Mouse (Mus musculus) small intestine, adult 2 months (tissue): ENCODE data around the gene Sptbn4.

Experiments
- CTCF ChIP-seq: fragments of 200-500 bp; IDR thresholded peaks from 2 replicates; pipeline ENCODE4 v1.5.1; 2012; ENCODE audit warnings: low read depth, mild to moderate bottlenecking, control low read depth, inconsistent platforms, low read length, moderate library complexity, mixed read lengths; ENCODE audit not compliant: insufficient replicate concordance, insufficient read length; ENCODE audit errors: extremely low read depth
- POLR2A ChIP-seq: fragments of 200-500 bp; IDR thresholded peaks from 2 replicates; pipeline ENCODE4 v1.6.1; 2012; ENCODE audit warnings: low read depth, mild to moderate bottlenecking, control low read depth, inconsistent platforms, low read length, moderate library complexity

DNA sequence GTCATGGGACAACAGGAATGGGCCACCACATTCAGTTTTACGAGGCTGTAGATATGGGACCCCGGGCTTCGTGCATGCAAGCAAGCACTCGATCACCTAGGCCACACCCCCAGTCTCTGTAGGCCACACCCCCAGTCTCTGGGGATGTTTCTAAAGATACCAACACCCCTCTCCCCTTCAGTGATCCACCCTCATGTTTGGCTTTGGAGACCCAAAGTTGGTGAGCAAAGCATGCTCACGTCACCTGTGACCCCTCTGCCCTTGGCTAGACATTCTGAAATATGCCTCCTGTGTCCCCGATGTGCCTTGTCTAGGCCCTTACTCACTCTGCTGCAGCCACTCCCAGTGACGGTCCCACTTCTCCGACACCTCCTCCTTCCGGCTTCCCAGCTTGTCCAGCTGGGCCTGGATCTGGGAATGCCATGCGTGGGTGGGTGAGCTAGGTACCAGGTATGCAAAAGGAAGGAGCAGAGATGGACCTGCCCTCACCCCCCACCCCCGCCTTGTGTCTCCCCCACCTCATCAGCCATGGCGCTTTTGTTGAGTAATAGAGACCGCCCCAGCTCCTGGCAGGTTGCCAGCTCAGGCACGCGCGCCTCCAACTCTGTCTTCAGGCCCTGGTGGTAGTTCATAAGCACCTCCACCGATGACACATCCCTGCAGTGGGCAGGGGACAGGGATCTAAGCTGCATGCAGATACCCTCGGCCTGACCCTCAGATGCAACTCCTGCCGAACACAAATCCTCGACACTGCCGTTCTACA lies 81.2 kb downstream of the Sptbn4 start:
- TF ChIP-seq CTCF (no peak), POLR2A (no peak)
